Mouse (Mus musculus) erythroblast, adult 5-6 weeks (primary cell): ENCODE measurements at regions not wholly inside any gene's neighbourhood (a gene's known extent, or its start where the extent isn't known, plus 50 kb on each side); places are given as distances from the start of the nearest gene placed in this dataset.
A peak's percentile ranks its signal among the peaks of the same experiment; 100 is the strongest.
"Not testable (repeated sequence)": the region's sequence is repeated elsewhere in the genome, so short reads cannot be mapped to it uniquely, and the experiment has no call there.

Source experiments
- ATAC-seq: replicated peaks from 2 replicates; pipeline ENCODE4 v1.8.0; 2016; ENCODE audit warnings: moderate number of reproducible peaks, mild to moderate bottlenecking, moderate TSS enrichment, inconsistent platforms; ENCODE audit not compliant: poor library complexity, low FRiP score, severe bottlenecking

- ATAC-seq = no peak
Measured at GRCm38 (mm10) chr9:115408886-115409285, 98.7 kb upstream of the Stt3b start.

GRCm38 (mm10) chr9:115414190-115414589 is 104.0 kb upstream of the Stt3b start:
- ATAC-seq = no peak

GRCm38 (mm10) chr9:115422786-115423185 is 112.6 kb upstream of the Stt3b start:
- ATAC-seq = no peak

- ATAC-seq = no peak
Measured at GRCm38 (mm10) chr9:115426682-115427081, 116.5 kb upstream of the Stt3b start.

GRCm38 (mm10) chr9:115430271-115430670 is 120.0 kb upstream of the Stt3b start:
- ATAC-seq = no peak

- no peak for ATAC-seq
Measured at GRCm38 (mm10) chr9:115434696-115435095, 124.5 kb upstream of the Stt3b start.

GRCm38 (mm10) chr9:115436301-115436700 is 126.1 kb upstream of the Stt3b start:
- no peak for ATAC-seq

GRCm38 (mm10) chr9:115438234-115438633 is 128.0 kb upstream of the Stt3b start:
- not testable (repeated sequence) for ATAC-seq

- no peak for ATAC-seq
Measured at GRCm38 (mm10) chr9:115446681-115447080, 136.5 kb upstream of the Stt3b start.

GRCm38 (mm10) chr9:115450741-115451320 is 140.6 kb upstream of the Stt3b start:
- no peak for ATAC-seq

GRCm38 (mm10) chr9:115454771-115455170 is 144.6 kb upstream of the Stt3b start:
- ATAC-seq = no peak

GRCm38 (mm10) chr9:115456121-115456520 is 145.9 kb upstream of the Stt3b start:
- no peak for ATAC-seq

GRCm38 (mm10) chr9:115456638-115457037 is 146.4 kb upstream of the Stt3b start:
- no peak for ATAC-seq

GRCm38 (mm10) chr9:115457889-115458710 is 147.9 kb upstream of the Stt3b start:
- no peak for ATAC-seq

GRCm38 (mm10) chr9:115459075-115459474 is 148.9 kb upstream of the Stt3b start:
- ATAC-seq = not testable (repeated sequence)

- no peak for ATAC-seq
Measured at GRCm38 (mm10) chr9:115465326-115465725, 155.1 kb upstream of the Stt3b start.

GRCm38 (mm10) chr9:115468641-115469040 is 158.4 kb upstream of the Stt3b start:
- ATAC-seq = no peak

GRCm38 (mm10) chr9:115471582-115471981 is 161.4 kb upstream of the Stt3b start:
- no peak for ATAC-seq

- ATAC-seq = no peak
Measured at GRCm38 (mm10) chr9:115473037-115473436, 162.8 kb upstream of the Stt3b start.

GRCm38 (mm10) chr9:115473847-115474246 is 163.6 kb upstream of the Stt3b start:
- peak; percentile 49 for ATAC-seq

GRCm38 (mm10) chr9:115474342-115474741 is 164.1 kb upstream of the Stt3b start:
- ATAC-seq = peak; percentile 43; the same call in 1 of the 2 replicates
